Mouse (Mus musculus): Measurements from ENCODE around the gene Myo16. TPM values are rescaled to one million over a fixed set of nuclear protein-coding genes. Genes with fewer than 3 reads are reported as not detected.

The Myo16 gene
- polyA plus RNA-seq, 1 experiment = not detected

GRCm38 (mm10) chr8:10175976-10176375 lies 22.3 kb downstream of the Myo16 start:
- no peak for TF ChIP-seq POLR2A (IDR thresholded peaks at IDR 0.05; ENCODE audit: low read depth, low read length)
- TF ChIP-seq CTCF (IDR thresholded peaks at IDR 0.05; ENCODE audit: extremely low read depth, insufficient read length, insufficient replicate concordance, low read depth, low read length) = no peak
- WGBS = 85% methylated on average over 4 of the region's 4 CpGs
- Histone ChIP-seq H3K36me3 (ENCODE audit: control insufficient read depth, insufficient read depth, low read length) (no peaks in the 10 kb centered on the region), H3K27me3 (ENCODE audit: control insufficient read depth, insufficient read depth, low read length) (no peaks in the 10 kb centered on the region), H3K4me1 (ENCODE audit: control insufficient read depth, insufficient read depth, insufficient read length, low read length) (no peaks in the 10 kb centered on the region), H3K27ac (ENCODE audit: insufficient read depth, low read depth, low read length) (no peak overlapping the region), H3K4me3 (ENCODE audit: low read depth, low read length) (no peak overlapping the region)

- H3K4me1 ChIP-seq (ENCODE audit: control insufficient read depth, insufficient read depth, insufficient read length, low read length) = no peaks in the 10 kb centered on the region
- no peak overlapping the region for H3K4me3 ChIP-seq (ENCODE audit: low read depth, low read length)
- H3K27ac ChIP-seq (ENCODE audit: insufficient read depth, low read depth, low read length) = no peak overlapping the region
- H3K27me3 ChIP-seq (ENCODE audit: control insufficient read depth, insufficient read depth, low read length) = no peaks in the 10 kb centered on the region
- 62% methylated on average over 4 of the region's 4 CpGs for WGBS
- TF ChIP-seq POLR2A (IDR thresholded peaks at IDR 0.05; ENCODE audit: low read depth, low read length) (no peak), CTCF (IDR thresholded peaks at IDR 0.05; ENCODE audit: extremely low read depth, insufficient read length, insufficient replicate concordance, low read depth, low read length) (no peak)
- H3K36me3 ChIP-seq (ENCODE audit: control insufficient read depth, insufficient read depth, low read length) = no peaks in the 10 kb centered on the region
Observed at GRCm38 (mm10) chr8:10177131-10177530, 23.4 kb downstream of the Myo16 start.

- H3K4me3 ChIP-seq (ENCODE audit: low read depth, low read length) = no peak overlapping the region
- no peak overlapping the region for H3K27ac ChIP-seq (ENCODE audit: insufficient read depth, low read depth, low read length)
- no peaks in the 10 kb centered on the region for H3K27me3 ChIP-seq (ENCODE audit: control insufficient read depth, insufficient read depth, low read length)
- no peak for TF ChIP-seq POLR2A (IDR thresholded peaks at IDR 0.05; ENCODE audit: low read depth, low read length)
- TF ChIP-seq CTCF (IDR thresholded peaks at IDR 0.05; ENCODE audit: extremely low read depth, insufficient read length, insufficient replicate concordance, low read depth, low read length) = no peak
- no peaks in the 10 kb centered on the region for H3K4me1 ChIP-seq (ENCODE audit: control insufficient read depth, insufficient read depth, insufficient read length, low read length)
- H3K36me3 ChIP-seq (ENCODE audit: control insufficient read depth, insufficient read depth, low read length) = no peaks in the 10 kb centered on the region
Observed at GRCm38 (mm10) chr8:10178986-10179385, 25.3 kb downstream of the Myo16 start.

- Histone ChIP-seq H3K27ac (ENCODE audit: insufficient read depth, low read depth, low read length) (no peak overlapping the region), H3K4me3 (ENCODE audit: low read depth, low read length) (no peak overlapping the region), H3K4me1 (ENCODE audit: control insufficient read depth, insufficient read depth, insufficient read length, low read length) (no peaks in the 10 kb centered on the region), H3K36me3 (ENCODE audit: control insufficient read depth, insufficient read depth, low read length) (no peaks in the 10 kb centered on the region), H3K27me3 (ENCODE audit: control insufficient read depth, insufficient read depth, low read length) (no peaks in the 10 kb centered on the region)
- no peak for TF ChIP-seq POLR2A (IDR thresholded peaks at IDR 0.05; ENCODE audit: low read depth, low read length)
- TF ChIP-seq CTCF (IDR thresholded peaks at IDR 0.05; ENCODE audit: extremely low read depth, insufficient read length, insufficient replicate concordance, low read depth, low read length) = no peak
- WGBS = 82% methylated on average over 6 of the region's 6 CpGs
Observed at GRCm38 (mm10) chr8:10190607-10191006, 36.9 kb downstream of the Myo16 start.

GRCm38 (mm10) chr8:10198164-10198563 lies 44.5 kb downstream of the Myo16 start:
- no peaks in the 10 kb centered on the region for H3K27me3 ChIP-seq (ENCODE audit: control insufficient read depth, insufficient read depth, low read length)
- WGBS = 69% methylated on average over 7 of the region's 7 CpGs
- TF ChIP-seq POLR2A (IDR thresholded peaks at IDR 0.05; ENCODE audit: low read depth, low read length) (no peak), CTCF (IDR thresholded peaks at IDR 0.05; ENCODE audit: extremely low read depth, insufficient read length, insufficient replicate concordance, low read depth, low read length) (no peak)

GRCm38 (mm10) chr8:10199301-10199700 lies 45.6 kb downstream of the Myo16 start:
- TF ChIP-seq POLR2A (IDR thresholded peaks at IDR 0.05; ENCODE audit: low read depth, low read length) (no peak), CTCF (IDR thresholded peaks at IDR 0.05; ENCODE audit: extremely low read depth, insufficient read length, insufficient replicate concordance, low read depth, low read length) (no peak)
- H3K36me3 ChIP-seq (ENCODE audit: control insufficient read depth, insufficient read depth, low read length) = no peaks in the 10 kb centered on the region
- no peak overlapping the region for H3K4me3 ChIP-seq (ENCODE audit: low read depth, low read length)
- no peaks in the 10 kb centered on the region for H3K4me1 ChIP-seq (ENCODE audit: control insufficient read depth, insufficient read depth, insufficient read length, low read length)
- WGBS = 71% methylated on average over 5 of the region's 5 CpGs
- no peak overlapping the region for H3K27ac ChIP-seq (ENCODE audit: insufficient read depth, low read depth, low read length)
- H3K27me3 ChIP-seq (ENCODE audit: control insufficient read depth, insufficient read depth, low read length) = no peaks in the 10 kb centered on the region

More at GRCm38 (mm10) chr8:10198164-10198563, 44.5 kb downstream of the Myo16 start:
- Histone ChIP-seq H3K4me1 (ENCODE audit: control insufficient read depth, insufficient read depth, insufficient read length, low read length) (no peaks in the 10 kb centered on the region), H3K4me3 (ENCODE audit: low read depth, low read length) (no peak overlapping the region), H3K27ac (ENCODE audit: insufficient read depth, low read depth, low read length) (no peak overlapping the region), H3K36me3 (ENCODE audit: control insufficient read depth, insufficient read depth, low read length) (no peaks in the 10 kb centered on the region)

GRCm38 (mm10) chr8:10200042-10200441 lies 46.3 kb downstream of the Myo16 start:
- H3K4me1 ChIP-seq (ENCODE audit: control insufficient read depth, insufficient read depth, insufficient read length, low read length) = no peaks in the 10 kb centered on the region
- no peak overlapping the region for H3K4me3 ChIP-seq (ENCODE audit: low read depth, low read length)
- H3K27me3 ChIP-seq (ENCODE audit: control insufficient read depth, insufficient read depth, low read length) = no peaks in the 10 kb centered on the region
- no peaks in the 10 kb centered on the region for H3K36me3 ChIP-seq (ENCODE audit: control insufficient read depth, insufficient read depth, low read length)
- TF ChIP-seq CTCF (IDR thresholded peaks at IDR 0.05; ENCODE audit: extremely low read depth, insufficient read length, insufficient replicate concordance, low read depth, low read length) = no peak
- no peak for TF ChIP-seq POLR2A (IDR thresholded peaks at IDR 0.05; ENCODE audit: low read depth, low read length)
- H3K27ac ChIP-seq (ENCODE audit: insufficient read depth, low read depth, low read length) = no peak overlapping the region
- WGBS = 65% methylated on average over 8 of the region's 8 CpGs

GRCm38 (mm10) chr8:10215023-10215422 lies 61.3 kb downstream of the Myo16 start:
- H3K27ac ChIP-seq (ENCODE audit: insufficient read depth, low read depth, low read length) = no peak overlapping the region
- no peak overlapping the region for H3K4me3 ChIP-seq (ENCODE audit: low read depth, low read length)
- no peaks in the 10 kb centered on the region for H3K27me3 ChIP-seq (ENCODE audit: control insufficient read depth, insufficient read depth, low read length)
- no peaks in the 10 kb centered on the region for H3K36me3 ChIP-seq (ENCODE audit: control insufficient read depth, insufficient read depth, low read length)
- 81% methylated on average over 3 of the region's 3 CpGs for WGBS
- no peak for TF ChIP-seq POLR2A (IDR thresholded peaks at IDR 0.05; ENCODE audit: low read depth, low read length)
- TF ChIP-seq CTCF (IDR thresholded peaks at IDR 0.05; ENCODE audit: extremely low read depth, insufficient read length, insufficient replicate concordance, low read depth, low read length) = no peak
- H3K4me1 ChIP-seq (ENCODE audit: control insufficient read depth, insufficient read depth, insufficient read length, low read length) = no peaks in the 10 kb centered on the region

Data from small intestine, adult 2 months (tissue).